Mouse (Mus musculus) intestine, embryonic 16.5 days (tissue): ENCODE measurements around the gene Clk3. TPM values are rescaled to one million over a fixed set of nuclear protein-coding genes. Genes with fewer than 3 reads are reported as not detected.
A peak's percentile ranks its signal among the peaks of the same experiment; 100 is the strongest.
"Not testable (repeated sequence)": the region's sequence is repeated elsewhere in the genome, so short reads cannot be mapped to it uniquely, and the experiment has no call there.

Experiments used
- ATAC-seq: fragments of 200-750 bp; cut with Nextera tagmentation; 2 replicates; pipeline ENCODE4 v1.8.0; 2017; ENCODE audit warnings: moderate TSS enrichment, moderate library complexity
- H3K27ac ChIP-seq: fragments of 300-500 bp; sonication (generic); 2 replicates; pipeline ENCODE4 v1.5.1; 2014; ENCODE audit warnings: mild to moderate bottlenecking, low read length
- H3K27me3 ChIP-seq: fragments of 300-500 bp; sonication (generic); replicated peaks from 2 replicates; pipeline ENCODE4 v1.6.1; 2014; ENCODE audit warnings: low read length, control low read depth, mixed read lengths; ENCODE audit not compliant: control insufficient read depth, insufficient read depth
- H3K36me3 ChIP-seq: fragments of 300-500 bp; sonication (generic); 2 replicates; pipeline ENCODE4 v1.6.1; 2014; ENCODE audit warnings: low read length, control low read depth; ENCODE audit not compliant: control insufficient read depth, insufficient read depth
- H3K4me1 ChIP-seq: fragments of 300-500 bp; sonication (generic); 2 replicates; pipeline ENCODE4 v1.6.1; 2014; ENCODE audit warnings: low read length, control low read depth, mixed read lengths; ENCODE audit not compliant: control insufficient read depth, insufficient read depth
- H3K4me2 ChIP-seq: fragments of 300-500 bp; sonication (generic); 2 replicates; pipeline ENCODE4 v1.6.1; 2014; ENCODE audit warnings: low read depth, low read length, control low read depth
- H3K4me3 ChIP-seq: fragments of 300-500 bp; sonication (generic); 2 replicates; pipeline ENCODE4 v1.5.1; 2014; ENCODE audit warnings: mild to moderate bottlenecking, low read length
- H3K9ac ChIP-seq: fragments of 300-500 bp; sonication (generic); 2 replicates; pipeline ENCODE4 v1.6.1; 2014; ENCODE audit warnings: low read depth, low read length
- H3K9me3 ChIP-seq: fragments of 300-500 bp; sonication (generic); 2 replicates; pipeline ENCODE4 v1.6.1; 2016; ENCODE audit warnings: low read length, control low read depth; ENCODE audit not compliant: control insufficient read depth
- WGBS: fragments of 180-500 bp; shearing (Covaris S2); extraction: QIAGEN DNeasy Blood & Tissue Kit; methylation state at CpG from one replicate; pipeline ENCODE4 v1.1.7; 2014; 5-methylcytosine and 5-hydroxymethylcytosine counted together
- polyA plus RNA-seq: library from polyadenylated mRNA; unstranded; fragments of >200 nt; fragmentation: Nextera tagmentation; extraction: Ambion mirVana; gene quantifications from 2 replicates; pipeline ENCODE4 v1.2.1, GENCODE M21; 2015

Gene Clk3
- polyA plus RNA-seq, 1 experiment from 2014 or later = 63.1 TPM

- no peak overlapping the region for H3K4me2 ChIP-seq
- H3K9me3 ChIP-seq = no peaks in the 10 kb centered on the region
- no peak overlapping the region for H3K27ac ChIP-seq
- H3K4me1 ChIP-seq = peaks cover 8% of the 10 kb centered on the region
- no peak for ATAC-seq
- no peak overlapping the region for H3K4me3 ChIP-seq
- peaks cover 14% of the 10 kb centered on the region for H3K36me3 ChIP-seq
- H3K27me3 ChIP-seq = no peaks in the 10 kb centered on the region
- 89% methylated on average over 1 of the region's 1 CpGs for WGBS
- H3K9ac ChIP-seq = no peak overlapping the region
Measured at GRCm38 (mm10) chr9:57722371-57722770, 43.3 kb downstream of the Clk3 start.

- H3K9me3 ChIP-seq = no peaks in the 10 kb centered on the region
- no peaks in the 10 kb centered on the region for H3K27me3 ChIP-seq
- ATAC-seq = no peak
- peaks cover 8% of the 10 kb centered on the region for H3K4me1 ChIP-seq
- H3K9ac ChIP-seq = no peak overlapping the region
- no peak overlapping the region for H3K4me2 ChIP-seq
- H3K27ac ChIP-seq = no peak overlapping the region
- peaks cover 22% of the 10 kb centered on the region for H3K36me3 ChIP-seq
- WGBS = 86% methylated on average over 3 of the region's 3 CpGs
- no peak overlapping the region for H3K4me3 ChIP-seq
Measured at GRCm38 (mm10) chr9:57720736-57721135, 44.9 kb downstream of the Clk3 start.

- Histone ChIP-seq H3K9ac (no peak overlapping the region), H3K9me3 (no peaks in the 10 kb centered on the region), H3K27ac (no peak overlapping the region), H3K4me3 (no peak overlapping the region), H3K4me2 (no peak overlapping the region), H3K4me1 (peaks cover 8% of the 10 kb centered on the region), H3K27me3 (no peaks in the 10 kb centered on the region), H3K36me3 (peaks cover 22% of the 10 kb centered on the region)
- WGBS = 86% methylated on average over 7 of the region's 7 CpGs
- no peak for ATAC-seq
Measured at GRCm38 (mm10) chr9:57718408-57718807, 47.3 kb downstream of the Clk3 start.

GRCm38 (mm10) chr9:57712194-57712593 lies 53.5 kb downstream of the Clk3 start:
- H3K4me1 ChIP-seq = peaks cover 7% of the 10 kb centered on the region; the same call in 1 of the 2 replicates
- H3K27me3 ChIP-seq = no peaks in the 10 kb centered on the region
- no peak overlapping the region for H3K4me3 ChIP-seq
- ATAC-seq = no peak
- no peak overlapping the region for H3K4me2 ChIP-seq
- no peak overlapping the region for H3K9ac ChIP-seq
- no peak overlapping the region for H3K27ac ChIP-seq
- WGBS = 71% methylated on average over 2 of the region's 2 CpGs
- peaks cover 8% of the 10 kb centered on the region for H3K36me3 ChIP-seq
- no peaks in the 10 kb centered on the region for H3K9me3 ChIP-seq

- not testable (repeated sequence) for H3K36me3 ChIP-seq, H3K9me3 ChIP-seq, H3K4me1 ChIP-seq, H3K4me3 ChIP-seq, H3K27me3 ChIP-seq, H3K4me2 ChIP-seq, H3K27ac ChIP-seq, ATAC-seq, H3K9ac ChIP-seq
- WGBS = 91% methylated on average over 4 of the region's 5 CpGs
Measured at GRCm38 (mm10) chr9:57710214-57710613, 55.4 kb downstream of the Clk3 start.

GRCm38 (mm10) chr9:57708720-57709274 lies 56.9 kb downstream of the Clk3 start:
- 3% methylated on average over 39 of the region's 39 CpGs for WGBS

GRCm38 (mm10) chr9:57708068-57708719 lies 57.5 kb downstream of the Clk3 start, which contains the start of gene Edc3:
TSS of gene Edc3 (plus strand) at chr9:57708540.
- no peaks in the 10 kb centered on the region for H3K27me3 ChIP-seq
- no peaks in the 10 kb centered on the region for H3K36me3 ChIP-seq
- peak within 1 kb of the TSS; percentile 93 for H3K9ac ChIP-seq
- peak within 1 kb of the TSS; percentile 80 for H3K4me2 ChIP-seq
- no peaks in the 10 kb centered on the region for H3K9me3 ChIP-seq
- peak; percentile 91 for ATAC-seq
- peak within 1 kb of the TSS; percentile 86 for H3K27ac ChIP-seq
- H3K4me3 ChIP-seq = peak within 1 kb of the TSS; percentile 88
- WGBS = 0% methylated on average over 23 of the region's 23 CpGs
- H3K4me1 ChIP-seq = peaks cover 7% of the 10 kb centered on the region; the same call in 1 of the 2 replicates

More at GRCm38 (mm10) chr9:57708720-57709274, 56.9 kb downstream of the Clk3 start:
- Histone ChIP-seq H3K4me1 (peaks cover 7% of the 10 kb centered on the region; the same call in 1 of the 2 replicates), H3K4me2 (peak overlapping the region; percentile 80), H3K9me3 (no peaks in the 10 kb centered on the region), H3K36me3 (no peaks in the 10 kb centered on the region), H3K27me3 (no peaks in the 10 kb centered on the region), H3K9ac (peak overlapping the region; percentile 93), H3K4me3 (peak overlapping the region; percentile 88), H3K27ac (peak overlapping the region; percentile 86)
- peak; percentile 77 for ATAC-seq

- no peak overlapping the region for H3K9ac ChIP-seq
- H3K4me1 ChIP-seq = peaks cover 7% of the 10 kb centered on the region; the same call in 1 of the 2 replicates
- ATAC-seq = no peak
- no peaks in the 10 kb centered on the region for H3K9me3 ChIP-seq
- H3K36me3 ChIP-seq = no peaks in the 10 kb centered on the region
- H3K4me3 ChIP-seq = no peak overlapping the region
- H3K27ac ChIP-seq = no peak overlapping the region
- no peaks in the 10 kb centered on the region for H3K27me3 ChIP-seq
- 92% methylated on average over 3 of the region's 3 CpGs for WGBS
- H3K4me2 ChIP-seq = no peak overlapping the region
Measured at GRCm38 (mm10) chr9:57706496-57706895, 59.2 kb downstream of the Clk3 start.
